Mouse (Mus musculus) liver, embryonic 14.5 days (tissue): ENCODE results near the gene Dld.

Experiments used
- CTCF ChIP-seq: IDR thresholded peaks from 2 replicates; pipeline ENCODE4 v1.5.1; 2016; ENCODE audit warnings: antibody characterized with exemption, low read depth, control low read depth
- EP300 ChIP-seq: IDR thresholded peaks from 2 replicates; pipeline ENCODE4 v1.6.1; 2016; ENCODE audit warnings: antibody characterized with exemption, low read depth

DNA sequence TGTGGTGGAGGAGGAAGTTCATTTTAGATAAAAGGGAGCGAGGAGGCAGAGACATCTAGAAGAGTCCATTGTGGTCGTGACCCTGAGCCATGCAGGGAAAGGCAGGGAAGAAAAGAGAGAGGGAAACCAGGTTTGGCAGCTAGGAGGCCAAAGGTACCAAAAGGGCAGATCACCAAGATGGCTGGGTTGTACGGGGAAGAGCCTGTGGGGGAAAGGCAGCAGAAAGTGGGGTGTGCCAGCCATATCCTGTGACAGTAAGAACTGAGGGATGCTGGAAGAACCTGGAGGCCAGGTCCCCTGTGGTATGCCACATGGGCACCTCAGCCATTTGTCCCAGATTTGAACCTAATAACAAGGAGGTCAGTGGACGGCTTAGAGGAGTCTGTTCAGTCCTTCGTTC lies 39.0 kb downstream of the Dld start:
- TF ChIP-seq EP300 (no peak), CTCF (no peak)
